Mouse (Mus musculus) c-Kit-negative CD71-positive TER-119-positive erythroid progenitor cells, embryonic 14.5 days (primary cell): Measurements from ENCODE around the gene Rab14.

Source experiments
- DNase-seq: peaks from one replicate; pipeline ENCODE4 v3.0.0-alpha.2; 2013; ENCODE audit warnings: low read depth, low spot score

Gene Rab14

GRCm38 (mm10) chr2:35200898-35201668, at the start of gene Rab14:
Gene Rab14, minus strand, starts transcription at chr2:35201120.
- DNase-seq: peak; percentile 99

DNA sequence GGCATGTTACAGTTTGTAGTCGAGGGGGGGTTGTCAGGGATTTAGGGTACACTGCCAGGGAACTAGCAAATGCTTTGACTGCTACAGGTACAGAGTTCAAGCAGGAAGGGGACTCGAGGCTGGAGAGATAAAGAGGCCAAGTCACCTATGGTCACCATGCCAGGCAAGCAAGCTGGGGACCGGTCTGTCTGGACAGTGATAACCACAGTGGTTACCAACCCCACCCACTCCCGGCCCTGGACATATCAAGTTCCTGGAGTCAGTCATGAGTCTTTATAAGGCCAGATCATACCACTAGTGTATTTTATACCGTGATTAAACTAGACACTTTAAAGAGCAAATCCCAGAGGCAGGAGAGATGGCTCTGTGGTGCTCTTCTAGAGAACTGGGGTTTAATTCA, 46.8 kb upstream of the Rab14 start:
- no peak for DNase-seq

DNA sequence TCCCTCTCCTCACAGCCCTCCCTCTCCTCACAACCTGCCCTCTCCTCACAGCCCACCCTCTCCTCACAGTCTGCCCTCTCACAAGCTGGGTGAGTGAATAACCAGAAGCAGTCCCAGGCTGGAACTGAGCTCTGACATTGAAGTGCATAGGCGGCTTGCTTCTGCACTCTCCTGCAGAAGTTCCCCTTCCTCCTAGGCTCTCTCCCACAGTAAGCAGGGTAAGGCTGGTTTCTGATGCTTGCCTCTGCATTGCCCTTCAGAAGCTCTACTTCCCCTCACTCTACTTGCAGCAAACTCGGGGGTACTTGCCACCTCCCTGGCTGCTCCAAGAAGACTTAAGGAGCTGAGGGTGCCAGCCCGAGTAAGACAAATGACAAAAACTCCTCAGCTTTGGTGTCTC, 43.3 kb upstream of the Rab14 start:
- DNase-seq: no peak

- DNase-seq: no peak
Observed at GRCm38 (mm10) chr2:35235021-35235420, 34.1 kb upstream of the Rab14 start.

- DNase-seq: no peak
Observed at GRCm38 (mm10) chr2:35233898-35234297, 33.0 kb upstream of the Rab14 start.

DNA sequence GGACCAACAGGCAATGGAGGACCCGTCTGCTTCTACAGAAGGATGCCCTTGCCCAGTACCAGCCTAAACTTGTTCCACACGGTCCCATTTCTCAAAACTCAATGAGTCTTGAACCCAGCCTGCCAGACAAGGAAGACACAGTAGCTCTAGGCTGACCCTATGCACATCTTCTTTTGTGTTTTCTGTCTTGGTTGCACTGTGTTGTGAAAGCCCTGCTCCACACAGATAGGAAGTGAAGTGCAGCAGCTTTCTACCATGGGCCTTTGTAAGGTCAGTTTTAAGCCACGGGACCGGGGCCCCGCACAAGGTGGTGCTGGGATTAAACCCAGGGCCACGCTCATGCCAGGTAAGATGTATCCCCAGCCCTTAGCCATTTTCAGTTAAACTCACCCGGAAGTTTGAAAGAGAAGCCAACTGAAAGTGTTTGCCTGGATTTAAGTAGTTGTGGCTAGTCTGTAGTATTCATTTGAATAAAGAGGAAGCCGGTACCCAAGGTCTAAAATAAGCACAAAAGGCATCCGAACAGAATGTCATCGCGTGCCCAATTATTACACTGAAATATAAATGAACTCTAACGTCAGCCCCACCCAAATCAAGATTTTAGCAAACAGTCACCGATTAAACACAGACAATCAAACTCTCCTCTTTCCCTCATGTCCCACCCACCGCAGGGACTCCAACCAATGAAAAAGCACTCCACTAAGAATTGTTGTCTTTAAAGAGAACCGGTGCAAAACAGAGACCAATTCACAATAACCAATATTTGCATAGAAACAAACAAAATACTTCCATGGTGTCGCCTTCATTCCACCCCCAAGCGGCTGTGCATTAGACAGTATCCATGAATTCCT, 31.9 kb upstream of the Rab14 start:
- DNase-seq: no peak

- no peak for DNase-seq
Observed at GRCm38 (mm10) chr2:35231871-35232270, 31.0 kb upstream of the Rab14 start.

- DNase-seq: no peak
Observed at GRCm38 (mm10) chr2:35230215-35230614, 29.3 kb upstream of the Rab14 start.

DNA sequence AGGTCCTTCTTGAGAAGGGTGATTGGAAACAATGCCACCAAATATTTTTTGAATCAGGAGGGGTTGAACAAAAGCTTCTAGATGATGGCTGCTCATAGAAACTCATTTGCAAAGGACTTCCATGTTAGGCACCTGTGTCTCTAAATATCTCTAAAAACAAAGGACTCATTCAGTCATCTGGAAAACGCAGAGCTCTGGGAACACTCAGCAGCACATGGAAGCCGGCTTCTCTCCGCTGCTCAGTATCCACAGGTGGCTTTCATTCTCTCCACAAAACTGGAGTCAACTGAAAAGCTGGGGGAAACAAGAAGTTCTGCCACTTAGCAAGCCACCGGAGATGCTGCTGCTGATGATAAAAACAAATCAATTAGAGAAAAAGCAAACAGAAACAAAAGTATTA, 27.2 kb upstream of the Rab14 start:
- no peak for DNase-seq

DNA sequence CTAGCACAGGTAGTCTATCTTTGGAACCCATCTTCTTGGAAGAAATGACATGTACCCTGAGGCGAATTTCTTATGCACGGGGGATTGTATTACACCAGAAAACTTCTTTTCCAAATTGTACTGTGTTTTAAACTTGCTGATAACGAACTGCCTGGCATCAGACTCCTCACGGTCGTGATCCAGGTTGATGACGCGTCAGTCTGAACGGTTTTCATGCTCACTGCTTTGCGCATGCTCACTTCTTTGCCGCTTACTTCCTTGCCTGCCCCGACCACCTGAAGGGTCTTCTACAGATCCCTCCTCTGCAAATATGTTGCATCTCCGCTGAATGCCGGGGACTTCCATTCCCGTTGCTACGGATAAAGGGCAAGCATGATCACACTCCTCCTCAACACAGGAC, 23.4 kb upstream of the Rab14 start:
- DNase-seq: no peak

GRCm38 (mm10) chr2:35222822-35223391, 22.0 kb upstream of the Rab14 start:
- DNase-seq: no peak

- DNase-seq: no peak
Observed at GRCm38 (mm10) chr2:35218736-35219135, 17.8 kb upstream of the Rab14 start.

- no peak for DNase-seq
Observed at GRCm38 (mm10) chr2:35216701-35217100, 15.8 kb upstream of the Rab14 start.

- no peak for DNase-seq
Observed at GRCm38 (mm10) chr2:35215363-35215762, 14.4 kb upstream of the Rab14 start.

- DNase-seq: peak; percentile 32
Observed at GRCm38 (mm10) chr2:35214881-35215358, 14.0 kb upstream of the Rab14 start.

DNA sequence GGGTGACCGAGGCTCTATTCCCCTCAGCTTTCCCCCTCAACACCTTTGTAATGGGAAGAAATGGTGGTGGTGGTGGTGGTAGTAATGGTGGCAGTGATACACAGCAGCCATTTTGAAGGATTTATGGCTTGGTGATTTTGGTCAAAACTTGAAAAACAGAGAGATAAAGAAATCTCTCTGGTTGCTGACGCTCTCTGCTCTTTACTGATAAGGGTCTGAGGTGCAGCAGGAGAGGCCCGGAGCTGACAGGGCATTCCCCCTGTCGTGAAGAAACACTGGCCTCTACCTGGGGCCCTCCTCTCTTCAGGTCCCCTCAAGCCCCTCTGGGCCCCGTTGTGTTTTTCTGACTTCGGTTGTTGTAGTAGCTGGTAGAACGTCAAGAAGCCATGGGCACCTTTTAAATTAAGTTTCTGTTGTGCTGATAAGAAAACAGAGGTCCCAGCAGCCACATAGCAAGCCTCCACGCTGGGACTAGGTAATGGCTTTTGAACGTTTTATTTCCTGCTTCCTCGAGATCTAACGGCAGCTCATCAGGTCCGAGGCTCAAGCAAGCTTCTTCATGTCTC, 12.5 kb upstream of the Rab14 start:
- no peak for DNase-seq

- DNase-seq: no peak
Observed at GRCm38 (mm10) chr2:35211681-35212080, 10.8 kb upstream of the Rab14 start.

GRCm38 (mm10) chr2:35208931-35209665, 8.2 kb upstream of the Rab14 start:
- no peak for DNase-seq

GRCm38 (mm10) chr2:35208054-35208453, 7.1 kb upstream of the Rab14 start:
- DNase-seq: no peak

- no peak for DNase-seq
Observed at GRCm38 (mm10) chr2:35206761-35207160, 5.8 kb upstream of the Rab14 start.

DNA sequence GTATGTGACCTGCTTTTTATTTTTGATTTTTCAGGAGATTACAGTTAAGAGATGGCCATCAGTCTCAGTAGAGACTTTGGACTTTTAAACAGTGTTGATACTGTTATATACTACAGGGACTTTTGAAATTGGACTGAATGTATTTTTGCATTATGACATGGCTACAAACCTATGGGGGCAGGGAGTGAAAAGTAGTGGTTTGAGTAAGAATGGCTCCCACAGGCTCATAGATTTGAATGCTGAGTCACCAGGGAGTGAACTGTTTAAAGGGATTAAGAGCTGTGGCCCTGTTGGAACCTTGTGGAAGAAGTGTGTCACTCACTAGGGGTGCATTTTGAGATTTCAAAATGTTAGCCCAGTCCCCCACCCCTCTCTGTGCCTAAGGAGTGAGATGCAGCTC, 2.8 kb upstream of the Rab14 start:
- no peak for DNase-seq
